Mouse (Mus musculus): ENCODE results near the gene 2410141K09Rik.
"Not testable (repeated sequence)": the region's sequence is repeated elsewhere in the genome, so short reads cannot be mapped to it uniquely, and the experiment has no call there.

The 2410141K09Rik gene

DNA sequence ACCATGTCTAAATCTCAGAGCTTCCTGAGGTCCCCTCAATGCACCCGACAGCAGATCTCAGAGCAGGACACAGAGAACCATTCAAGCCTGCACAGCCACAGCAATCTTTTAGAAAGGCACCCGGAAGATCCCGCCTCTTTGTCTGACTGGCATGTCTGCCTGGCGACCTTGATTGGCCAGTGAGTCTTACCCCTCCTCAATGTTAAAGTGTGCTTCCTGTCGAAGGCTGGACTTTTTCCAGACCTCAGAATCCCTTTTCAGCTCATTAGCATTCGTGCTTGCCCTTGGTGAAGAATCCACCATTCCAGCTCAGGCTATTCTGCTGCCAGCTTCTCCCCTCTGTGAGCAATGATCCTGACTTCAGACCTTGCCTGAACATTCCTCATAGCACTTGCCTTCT is at the start of gene 2410141K09Rik:
2410141K09Rik (minus strand) TSS at position 101 of the 400 bp plus-strand sequence.
- not testable (repeated sequence) for DNase-seq (ENCODE audit: low spot score)

- DNase-seq (ENCODE audit: low spot score) = not testable (repeated sequence)
These were observed 14.1 kb downstream of the 2410141K09Rik start for GRCm38 (mm10) chr13:66426858-66427257.

DNA sequence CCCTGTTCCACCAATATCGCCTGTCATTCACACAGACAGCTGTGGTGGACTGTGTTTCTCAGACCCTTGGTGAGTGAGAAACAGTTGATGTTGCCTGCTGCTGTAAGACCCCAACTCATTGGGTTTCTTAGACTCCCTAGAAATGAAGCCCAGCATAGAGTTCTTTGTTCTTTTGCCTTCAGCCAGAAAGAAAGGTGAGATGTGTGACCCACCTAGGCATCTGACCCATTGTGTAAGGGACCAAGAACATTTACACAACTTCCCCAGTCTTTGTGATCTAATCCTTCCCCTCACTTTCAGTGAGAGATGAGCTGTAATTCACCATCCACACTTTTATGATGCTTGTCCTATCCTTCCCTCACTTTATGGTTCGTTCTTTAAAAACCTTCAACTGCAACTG is 26.0 kb downstream of the 2410141K09Rik start:
- DNase-seq (ENCODE audit: low spot score) = not testable (repeated sequence)
